Mouse (Mus musculus) limb, embryonic 14.5 days (tissue): ENCODE data around the gene Msi2. TPM values are rescaled to one million over a fixed set of nuclear protein-coding genes. Genes with fewer than 3 reads are reported as not detected.

ENCODE experiments used
- ATAC-seq: fragments of 200-750 bp; cut with Nextera tagmentation; 2 replicates; pipeline ENCODE4 v1.8.0; 2017; ENCODE audit warnings: low read depth, moderate number of reproducible peaks, moderate TSS enrichment; ENCODE audit not compliant: low FRiP score
- DNase-seq: peaks from one replicate; pipeline ENCODE4 v3.0.0-alpha.2; 2015; ENCODE audit warnings: low spot score
- H3K27ac ChIP-seq: fragments of 300-500 bp; sonication (generic); replicated peaks from 2 replicates; pipeline ENCODE4 v1.5.1; 2014; ENCODE audit warnings: low read depth, mild to moderate bottlenecking, low read length, moderate library complexity, mixed read lengths
- H3K27me3 ChIP-seq: fragments of 300-500 bp; sonication (generic); 2 replicates; pipeline ENCODE4 v1.6.1; 2014; ENCODE audit warnings: low read length, mixed read lengths; ENCODE audit not compliant: control insufficient read depth, insufficient read depth
- H3K36me3 ChIP-seq: fragments of 300-500 bp; sonication (generic); 2 replicates; pipeline ENCODE4 v1.6.1; 2014; ENCODE audit warnings: mild to moderate bottlenecking, low read length, moderate library complexity, mixed read lengths; ENCODE audit not compliant: control insufficient read depth, insufficient read depth
- H3K4me1 ChIP-seq: fragments of 300-500 bp; sonication (generic); 2 replicates; pipeline ENCODE4 v1.6.1; 2014; ENCODE audit warnings: antibody characterized with exemption, low read length, mixed read lengths; ENCODE audit not compliant: control insufficient read depth, insufficient read depth
- H3K4me2 ChIP-seq: fragments of 300-500 bp; sonication (generic); replicated peaks from 2 replicates; pipeline ENCODE4 v1.6.1; 2014; ENCODE audit warnings: low read depth, mild to moderate bottlenecking, low read length, moderate library complexity; ENCODE audit not compliant: severe bottlenecking
- H3K4me3 ChIP-seq: fragments of 300-500 bp; sonication (generic); replicated peaks from 2 replicates; pipeline ENCODE4 v1.5.1; 2014; ENCODE audit warnings: low read length
- H3K9ac ChIP-seq: fragments of 300-500 bp; sonication (generic); 2 replicates; pipeline ENCODE4 v1.6.1; 2014; ENCODE audit warnings: mild to moderate bottlenecking, low read depth, low read length, moderate library complexity; ENCODE audit not compliant: severe bottlenecking
- H3K9me3 ChIP-seq: fragments of 300-500 bp; sonication (generic); 2 replicates; pipeline ENCODE4 v1.6.1; 2016; ENCODE audit warnings: low read length; ENCODE audit not compliant: control insufficient read depth
- POLR2A ChIP-seq: fragments of 200-500 bp; IDR thresholded peaks from 2 replicates; pipeline ENCODE4 v1.8.0; 2012; ENCODE audit warnings: inconsistent platforms, mild to moderate bottlenecking, moderate library complexity, borderline replicate concordance; ENCODE audit not compliant: insufficient read depth, insufficient read length; ENCODE audit errors: extremely low read depth
- WGBS: fragments of 180-500 bp; shearing (Covaris S2); extraction: QIAGEN DNeasy Blood & Tissue Kit; methylation state at CpG from one replicate; pipeline ENCODE4 v1.1.7; 2014; 5-methylcytosine and 5-hydroxymethylcytosine counted together
- polyA plus RNA-seq, 2 experiments: library from polyadenylated mRNA; depleted of rRNA in 1 of 2; stranded (reverse) in 1 of 2; unstranded in 1 of 2; fragments of >200 nt; fragmentation: Nextera tagmentation in 1 of 2; extraction: Ambion mirVana in 1 of 2; gene quantifications; 2 replicates each; pipeline versions ENCODE4 v1.2.1 to v1.2.3; 2012 to 2014

Msi2 gene
- polyA plus RNA-seq, 2 experiments: 13.9 to 36.5 TPM

DNA sequence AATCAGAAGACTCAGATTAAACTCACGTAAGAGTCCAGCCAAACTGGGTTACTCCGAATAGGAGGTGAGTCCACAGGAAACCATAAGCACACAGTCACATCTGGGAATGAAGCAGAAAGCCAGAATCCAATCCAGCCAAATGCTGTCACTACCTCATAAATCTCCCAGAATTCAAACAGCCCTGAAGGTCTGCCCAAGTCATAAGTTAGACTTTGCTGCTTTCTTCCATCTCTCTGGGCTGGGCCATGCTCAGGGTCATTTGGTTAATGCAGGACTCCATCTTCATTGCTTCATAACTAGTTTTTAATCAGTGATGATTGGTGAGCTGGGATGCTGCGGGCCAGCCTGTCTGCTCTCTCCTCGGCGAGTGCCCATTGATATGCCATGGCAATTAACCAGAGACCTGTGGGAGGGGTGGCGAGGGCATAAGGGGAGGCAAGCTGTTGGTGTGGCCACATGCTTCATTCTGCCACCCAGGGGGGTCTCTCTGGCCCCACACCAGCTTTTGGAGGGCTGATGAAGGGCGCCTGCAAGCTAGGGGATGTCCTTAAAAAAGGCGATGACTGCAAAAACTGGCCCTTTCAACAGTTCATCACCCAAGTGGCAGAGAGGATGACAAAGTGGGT lies 385.9 kb downstream of the Msi2 start:
- Histone ChIP-seq H3K36me3 (no peaks in the 10 kb centered on the region), H3K4me2 (no peak overlapping the region), H3K4me3 (no peak overlapping the region), H3K4me1 (peaks cover 27% of the 10 kb centered on the region), H3K27me3 (no peaks in the 10 kb centered on the region), H3K9ac (no peak overlapping the region), H3K9me3 (no peaks in the 10 kb centered on the region), H3K27ac (no peak overlapping the region)
- 45% methylated on average over 8 of the region's 8 CpGs for WGBS
- TF ChIP-seq POLR2A: no peak
- ATAC-seq (no peak), DNase-seq (peak; percentile 71)

DNA sequence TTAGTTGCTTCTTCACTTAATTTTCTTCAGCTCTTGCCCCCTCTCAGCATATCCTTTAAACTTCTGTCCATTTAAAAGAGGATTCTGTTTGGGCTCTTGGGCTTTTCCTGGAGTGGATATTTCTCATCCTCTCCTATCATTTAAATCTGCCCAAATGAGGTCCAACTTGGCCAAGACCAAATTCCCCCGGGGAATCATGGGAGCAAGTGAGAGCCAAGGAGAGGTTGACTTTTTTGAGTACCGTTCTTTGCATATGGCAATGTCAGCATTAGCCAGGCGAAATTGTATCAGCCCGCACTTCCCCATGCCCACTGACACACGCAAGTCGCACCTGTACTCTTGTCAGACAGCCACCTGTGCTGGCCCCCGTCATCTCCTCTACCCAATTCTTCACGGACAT lies 386.6 kb downstream of the Msi2 start:
- no peaks in the 10 kb centered on the region for H3K36me3 ChIP-seq
- H3K9me3 ChIP-seq: no peaks in the 10 kb centered on the region
- no peak overlapping the region for H3K4me3 ChIP-seq
- 80% methylated on average over 8 of the region's 8 CpGs for WGBS
- no peak for ATAC-seq
- no peaks in the 10 kb centered on the region for H3K27me3 ChIP-seq
- H3K4me1 ChIP-seq: peaks cover 27% of the 10 kb centered on the region
- no peak overlapping the region for H3K4me2 ChIP-seq
- no peak for TF ChIP-seq POLR2A
- no peak for DNase-seq
- no peak overlapping the region for H3K9ac ChIP-seq
- H3K27ac ChIP-seq: no peak overlapping the region

DNA sequence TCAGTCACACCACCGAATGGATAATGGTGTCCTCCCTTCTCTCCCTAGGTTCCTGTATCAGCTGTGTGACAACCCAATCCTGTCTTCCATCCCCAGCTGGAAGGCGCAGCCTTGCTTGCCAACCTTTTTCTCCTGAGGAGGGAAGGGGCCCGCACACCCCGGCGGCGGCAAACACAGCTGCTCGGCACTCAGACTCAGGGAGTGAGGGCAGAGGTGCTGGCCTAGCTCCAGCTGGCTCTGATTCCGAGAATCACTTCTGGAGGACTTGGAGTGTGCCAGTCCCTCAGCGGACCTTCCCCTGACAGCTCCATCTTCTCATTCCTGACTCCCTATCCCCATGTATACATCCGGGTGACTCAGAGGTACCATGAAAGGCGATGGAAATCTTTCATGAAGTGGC lies 387.5 kb downstream of the Msi2 start:
- Histone ChIP-seq H3K4me1 (peaks cover 27% of the 10 kb centered on the region), H3K27me3 (no peaks in the 10 kb centered on the region), H3K9me3 (no peaks in the 10 kb centered on the region), H3K4me3 (no peak overlapping the region), H3K27ac (no peak overlapping the region), H3K4me2 (no peak overlapping the region), H3K36me3 (no peaks in the 10 kb centered on the region), H3K9ac (no peak overlapping the region)
- peak; percentile 79 for DNase-seq
- 42% methylated on average over 11 of the region's 11 CpGs for WGBS
- no peak for TF ChIP-seq POLR2A
- 0 out of 2 replicates have a peak, but pooled peaks have one; percentile 32 for ATAC-seq

DNA sequence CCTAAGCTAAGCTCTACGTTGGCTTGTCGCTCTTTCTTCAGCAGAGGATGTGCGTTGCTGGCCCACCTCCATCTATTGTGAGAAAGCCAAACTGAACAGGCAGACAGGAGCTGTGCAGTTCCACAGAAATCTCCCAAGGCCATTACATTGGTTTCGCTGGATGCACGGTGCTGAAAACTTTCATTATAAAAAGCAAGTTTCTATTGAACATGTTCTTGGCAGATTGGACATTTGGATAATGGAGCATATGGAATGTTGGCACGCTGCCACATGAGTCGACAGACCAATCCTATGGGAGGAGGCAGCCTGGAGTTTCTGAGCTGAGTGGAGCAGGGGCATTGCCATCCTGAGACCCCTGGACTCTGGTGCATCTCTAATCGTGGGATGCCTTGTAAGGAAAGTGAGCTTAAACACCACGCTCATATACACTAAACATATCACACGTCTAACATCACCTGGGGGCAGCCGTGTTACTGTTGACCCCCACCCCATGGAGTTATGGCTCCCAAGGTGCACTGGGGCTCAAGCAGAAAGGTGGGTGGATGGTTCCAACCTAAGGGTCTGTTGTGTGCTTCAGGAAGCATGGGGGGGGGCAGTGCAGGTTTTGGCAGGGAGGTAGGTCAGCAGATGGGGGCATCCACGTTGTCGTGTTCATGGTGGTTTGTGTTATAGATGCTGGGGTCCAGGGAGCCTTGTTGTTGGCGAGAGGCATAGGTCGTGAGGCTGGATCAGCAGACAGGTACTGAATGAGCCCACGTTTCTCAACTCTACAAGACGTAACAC lies 389.3 kb downstream of the Msi2 start:
- H3K9ac ChIP-seq: no peak overlapping the region
- no peaks in the 10 kb centered on the region for H3K27me3 ChIP-seq
- TF ChIP-seq POLR2A: no peak
- DNase-seq: peak; percentile 81
- H3K36me3 ChIP-seq: no peaks in the 10 kb centered on the region
- 68% methylated on average over 17 of the region's 17 CpGs for WGBS
- ATAC-seq: peak; percentile 23
- no peak overlapping the region for H3K4me3 ChIP-seq
- no peak overlapping the region for H3K4me2 ChIP-seq
- no peak overlapping the region for H3K27ac ChIP-seq
- peaks cover 27% of the 10 kb centered on the region for H3K4me1 ChIP-seq
- no peaks in the 10 kb centered on the region for H3K9me3 ChIP-seq

DNA sequence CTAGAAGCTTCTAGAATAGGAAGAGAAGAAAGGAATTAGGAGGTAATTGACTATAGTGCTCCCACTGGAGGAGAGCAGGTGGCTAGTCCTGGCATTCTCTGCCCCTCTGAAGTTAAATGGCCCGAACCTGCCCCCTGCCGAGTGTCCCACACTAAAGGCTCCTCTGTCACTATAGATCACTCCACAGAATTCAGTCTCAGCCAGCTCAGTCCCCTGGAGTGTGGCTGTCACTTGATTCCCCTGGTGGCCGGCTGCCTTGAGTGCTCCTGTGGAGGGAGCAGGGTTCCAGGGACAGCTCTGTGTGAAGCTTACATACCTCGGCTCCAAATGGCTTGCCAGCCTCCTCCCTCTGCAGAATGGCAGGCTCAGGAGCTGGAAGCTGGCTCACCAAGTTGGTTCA lies 391.3 kb downstream of the Msi2 start:
- TF ChIP-seq POLR2A: no peak
- 16% methylated on average over 4 of the region's 4 CpGs for WGBS
- DNase-seq (no peak), ATAC-seq (no peak)
- peaks cover 19% of the 10 kb centered on the region for H3K4me1 ChIP-seq
- no peaks in the 10 kb centered on the region for H3K27me3 ChIP-seq
- H3K36me3 ChIP-seq: no peaks in the 10 kb centered on the region
- no peaks in the 10 kb centered on the region for H3K9me3 ChIP-seq
- no peak overlapping the region for H3K9ac ChIP-seq
- no peak overlapping the region for H3K27ac ChIP-seq
- H3K4me3 ChIP-seq: no peak overlapping the region
- H3K4me2 ChIP-seq: no peak overlapping the region

DNA sequence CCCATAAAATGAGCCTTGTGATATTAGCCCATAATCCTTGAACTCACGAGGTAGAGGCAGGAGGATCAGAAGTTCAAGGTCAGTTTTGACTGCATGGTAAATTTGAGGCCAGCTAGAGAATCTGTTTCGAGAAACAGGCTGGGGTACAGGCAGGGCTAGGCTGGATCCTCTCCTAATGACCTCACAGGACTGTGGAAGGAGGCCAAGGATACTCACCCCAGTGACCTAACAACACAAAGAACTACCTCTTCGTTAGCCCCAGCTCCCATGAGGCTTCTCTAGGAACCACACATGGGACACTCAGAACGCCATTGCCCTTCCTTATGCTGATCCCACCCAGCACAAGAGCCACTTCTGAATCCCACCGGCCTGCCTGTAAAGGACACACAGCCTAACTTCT lies 399.5 kb downstream of the Msi2 start:
- H3K36me3 ChIP-seq: no peaks in the 10 kb centered on the region
- H3K4me2 ChIP-seq: no peak overlapping the region
- H3K9ac ChIP-seq: no peak overlapping the region
- no peak overlapping the region for H3K27ac ChIP-seq
- no peaks in the 10 kb centered on the region for H3K27me3 ChIP-seq
- no peak overlapping the region for H3K4me3 ChIP-seq
- no peaks in the 10 kb centered on the region for H3K9me3 ChIP-seq
- no peak for TF ChIP-seq POLR2A
- WGBS: 59% methylated on average over 5 of the region's 5 CpGs
- no peak for ATAC-seq
- no peak for DNase-seq
- H3K4me1 ChIP-seq: no peaks in the 10 kb centered on the region
